Mouse (Mus musculus): Measurements from ENCODE around the gene Nudt3.

DNA sequence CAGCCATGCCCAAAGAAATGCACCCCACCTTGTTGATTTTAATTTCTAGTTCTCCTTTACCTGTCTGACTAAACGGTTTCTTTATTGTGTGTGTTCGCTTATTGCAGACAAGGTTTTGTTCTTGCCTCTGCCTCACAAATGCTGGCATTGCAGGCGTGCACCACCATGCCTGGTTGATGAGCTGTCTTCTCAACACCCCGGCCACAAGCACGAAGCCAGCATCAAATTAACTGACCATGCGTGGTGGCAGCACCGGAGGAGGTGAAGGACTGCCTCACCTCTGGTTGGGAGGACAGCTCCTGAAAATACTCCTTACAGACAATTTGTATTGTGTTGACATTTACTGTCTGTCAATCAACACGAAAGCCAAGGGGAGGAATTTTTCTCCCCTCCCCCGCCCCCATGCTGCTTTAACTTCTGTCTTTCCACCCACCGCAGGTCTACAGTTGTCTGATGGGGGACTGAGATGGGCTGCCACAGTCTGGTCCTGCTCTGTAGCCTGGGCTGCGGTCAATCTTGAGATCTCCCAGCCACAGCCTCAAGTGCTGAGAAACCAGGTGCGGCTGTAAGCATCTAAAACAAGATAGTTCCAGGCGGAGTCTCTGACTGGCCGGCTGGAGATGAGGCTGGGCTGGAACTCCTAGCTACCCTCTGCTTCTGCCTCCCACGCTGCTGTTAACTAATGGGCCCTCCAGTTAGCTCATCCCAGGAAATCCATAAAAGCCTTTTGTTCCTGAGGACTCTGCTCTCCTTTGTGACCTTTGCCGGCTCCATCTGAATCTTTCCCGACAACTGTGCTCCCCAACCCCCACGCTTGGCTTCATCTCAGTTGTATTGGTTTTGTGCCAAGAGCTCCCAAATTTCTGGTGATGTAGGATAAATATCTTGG lies 13.1 kb upstream of the Nudt3 start, which contains the start of gene Rps10:
- TF ChIP-seq CTCF (IDR thresholded peaks at IDR 0.05; ENCODE audit: control insufficient read depth, insufficient read depth, low read length): no peak
- no peak for TF ChIP-seq POLR2A (IDR thresholded peaks at IDR 0.05; ENCODE audit: borderline replicate concordance, control insufficient read depth, low read depth, low read length)
